Mouse (Mus musculus) kidney, embryonic 16.5 days (tissue): ENCODE results near the gene Smchd1. TPM values are rescaled to one million over a fixed set of nuclear protein-coding genes. Genes with fewer than 3 reads are reported as not detected.

Source experiments
- ATAC-seq: fragments of 200-750 bp; cut with Nextera tagmentation; 2 replicates; pipeline ENCODE4 v1.8.0; 2017; ENCODE audit warnings: moderate TSS enrichment; ENCODE audit not compliant: low FRiP score, low TSS enrichment
- H3K27ac ChIP-seq: fragments of 300-500 bp; sonication (generic); 2 replicates; pipeline ENCODE4 v1.5.1; 2014; ENCODE audit warnings: low read length
- H3K27me3 ChIP-seq: fragments of 300-500 bp; sonication (generic); 2 replicates; pipeline ENCODE4 v1.6.1; 2014; ENCODE audit warnings: low read length, control low read depth, mixed read lengths; ENCODE audit not compliant: insufficient read depth
- H3K36me3 ChIP-seq: fragments of 300-500 bp; sonication (generic); 2 replicates; pipeline ENCODE4 v1.6.1; 2014; ENCODE audit warnings: low read length, control low read depth, mixed read lengths; ENCODE audit not compliant: insufficient read depth
- H3K4me1 ChIP-seq: fragments of 300-500 bp; sonication (generic); 2 replicates; pipeline ENCODE4 v1.6.1; 2014; ENCODE audit warnings: low read length, control low read depth, mixed read lengths; ENCODE audit not compliant: insufficient read depth
- H3K4me2 ChIP-seq: fragments of 300-500 bp; sonication (generic); replicated peaks from 2 replicates; pipeline ENCODE4 v1.6.1; 2014; ENCODE audit warnings: low read depth, low read length
- H3K4me3 ChIP-seq: fragments of 300-500 bp; sonication (generic); 2 replicates; pipeline ENCODE4 v1.5.1; 2014; ENCODE audit warnings: mild to moderate bottlenecking, low read length
- H3K9ac ChIP-seq: fragments of 300-500 bp; sonication (generic); replicated peaks from 2 replicates; pipeline ENCODE4 v1.6.1; 2014; ENCODE audit warnings: low read length
- H3K9me3 ChIP-seq: fragments of 300-500 bp; sonication (generic); 2 replicates; pipeline ENCODE4 v1.6.1; 2016; ENCODE audit warnings: low read length, control low read depth
- WGBS: fragments of 180-500 bp; shearing (Covaris S2); extraction: QIAGEN DNeasy Blood & Tissue Kit; methylation state at CpG from one replicate; pipeline ENCODE4 v1.1.7; 2014; 5-methylcytosine and 5-hydroxymethylcytosine counted together
- polyA plus RNA-seq: library from polyadenylated mRNA; unstranded; fragments of >200 nt; fragmentation: Nextera tagmentation; extraction: Ambion mirVana; gene quantifications from 2 replicates; pipeline ENCODE4 v1.2.1, GENCODE M21; 2015

The Smchd1 gene
- polyA plus RNA-seq, 1 experiment from 2014 or later, result 54.7 TPM

DNA sequence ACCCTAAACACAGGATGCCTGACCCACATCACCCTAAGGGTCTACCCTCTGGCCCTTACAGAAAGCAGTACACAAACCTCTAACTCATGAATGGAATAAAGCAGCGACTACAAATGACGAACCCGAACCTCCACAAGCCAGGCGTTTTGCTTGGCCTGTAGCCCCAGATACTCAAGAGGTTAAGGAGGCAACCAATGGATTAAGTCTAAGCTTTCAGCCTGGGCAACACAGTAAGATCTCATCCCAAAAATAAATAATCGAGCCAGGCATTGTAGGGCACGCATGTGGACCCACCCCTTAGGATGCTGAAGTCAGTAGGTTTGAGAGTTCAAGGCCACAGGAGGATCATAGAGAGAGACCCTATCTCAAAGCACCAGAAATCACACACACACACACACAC is 169.1 kb downstream of the Smchd1 start:
- H3K9me3 ChIP-seq, result no peaks in the 10 kb centered on the region
- 81% methylated on average over 6 of the region's 6 CpGs for WGBS
- no peak overlapping the region for H3K9ac ChIP-seq
- no peaks in the 10 kb centered on the region for H3K36me3 ChIP-seq
- H3K4me3 ChIP-seq, result no peak overlapping the region
- peaks cover 17% of the 10 kb centered on the region for H3K27me3 ChIP-seq
- no peak for ATAC-seq
- H3K4me2 ChIP-seq, result no peak overlapping the region
- no peak overlapping the region for H3K27ac ChIP-seq
- H3K4me1 ChIP-seq, result peaks cover 8% of the 10 kb centered on the region; the same call in 1 of the 2 replicates

DNA sequence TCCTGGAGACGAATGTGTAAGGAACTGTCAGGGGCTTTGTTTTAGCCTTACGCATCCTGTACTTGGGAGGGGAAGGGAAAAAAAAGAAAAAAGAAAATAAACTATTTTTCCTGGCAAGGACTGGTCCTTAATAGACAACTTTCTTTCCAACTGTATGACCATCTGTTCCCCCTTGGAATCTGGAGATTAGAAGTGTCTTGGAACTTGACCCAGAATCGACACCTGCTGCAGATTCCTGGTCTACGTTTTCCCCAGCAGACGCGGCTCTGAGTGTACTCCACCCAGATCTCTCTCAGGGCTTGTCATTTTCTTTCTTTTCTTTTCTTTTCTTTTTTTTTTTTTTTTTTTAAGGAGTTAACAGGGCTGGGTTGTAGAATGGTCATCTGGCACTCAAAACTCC is 171.7 kb downstream of the Smchd1 start:
- 72% methylated on average over 6 of the region's 6 CpGs for WGBS
- Histone ChIP-seq H3K9ac (no peak overlapping the region), H3K4me3 (no peak overlapping the region), H3K4me1 (no peaks in the 10 kb centered on the region), H3K27me3 (peaks cover 2% of the 10 kb centered on the region; the same call in 1 of the 2 replicates), H3K4me2 (no peak overlapping the region), H3K36me3 (no peaks in the 10 kb centered on the region), H3K27ac (no peak overlapping the region), H3K9me3 (peaks cover 3% of the 10 kb centered on the region; the same call in 1 of the 2 replicates)
- no peak for ATAC-seq

DNA sequence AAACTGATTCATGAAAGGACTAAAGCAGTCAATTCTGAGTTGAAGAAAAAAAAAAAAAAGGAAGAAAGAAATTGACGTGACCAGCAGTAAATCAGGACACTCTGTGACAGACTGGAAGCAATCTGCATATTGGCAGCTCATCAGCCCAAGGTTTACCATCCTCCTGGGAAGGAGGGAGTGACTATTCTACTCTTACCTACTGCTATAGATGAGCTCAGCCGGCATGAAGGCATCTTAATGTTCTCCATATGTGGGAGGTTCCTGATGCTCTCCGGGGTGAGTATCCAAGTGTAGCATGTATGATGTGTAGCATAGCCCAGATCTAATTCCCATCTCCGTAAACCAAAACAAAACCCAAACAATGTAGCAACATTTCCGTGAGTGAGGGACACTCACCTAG is 173.7 kb downstream of the Smchd1 start:
- Histone ChIP-seq H3K36me3 (no peaks in the 10 kb centered on the region), H3K9ac (no peak overlapping the region), H3K4me1 (no peaks in the 10 kb centered on the region), H3K4me2 (no peak overlapping the region), H3K27me3 (no peaks in the 10 kb centered on the region), H3K4me3 (no peak overlapping the region), H3K9me3 (peaks cover 3% of the 10 kb centered on the region; the same call in 1 of the 2 replicates), H3K27ac (no peak overlapping the region)
- ATAC-seq, result no peak
- WGBS, result 58% methylated on average over 5 of the region's 5 CpGs

DNA sequence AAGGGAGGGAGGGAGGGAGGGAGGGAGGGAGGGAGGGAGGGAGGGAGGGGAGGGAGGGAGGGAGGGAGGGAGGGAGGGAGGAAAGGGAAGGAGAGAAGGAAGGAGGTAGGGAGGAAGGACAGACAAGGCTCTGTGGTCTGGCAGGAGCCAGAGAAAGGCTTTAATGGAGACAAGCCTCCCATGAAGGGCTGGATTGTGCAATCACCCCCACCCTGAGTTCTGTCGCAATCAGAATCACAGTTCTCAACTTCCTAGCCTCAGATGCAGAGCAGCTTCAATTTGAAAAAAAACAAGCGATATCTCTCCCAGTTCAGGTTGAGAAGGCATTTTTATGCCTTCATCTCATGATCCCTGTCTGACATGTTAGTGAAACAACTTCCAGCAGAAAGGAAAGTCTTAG is 174.8 kb downstream of the Smchd1 start:
- H3K36me3 ChIP-seq, result no peaks in the 10 kb centered on the region
- ATAC-seq, result no peak
- no peak overlapping the region for H3K27ac ChIP-seq
- H3K9me3 ChIP-seq, result peaks cover 3% of the 10 kb centered on the region; the same call in 1 of the 2 replicates
- H3K4me3 ChIP-seq, result no peak overlapping the region
- no peaks in the 10 kb centered on the region for H3K4me1 ChIP-seq
- WGBS, result 81% methylated on average over 2 of the region's 2 CpGs
- H3K4me2 ChIP-seq, result no peak overlapping the region
- no peak overlapping the region for H3K9ac ChIP-seq
- no peaks in the 10 kb centered on the region for H3K27me3 ChIP-seq

DNA sequence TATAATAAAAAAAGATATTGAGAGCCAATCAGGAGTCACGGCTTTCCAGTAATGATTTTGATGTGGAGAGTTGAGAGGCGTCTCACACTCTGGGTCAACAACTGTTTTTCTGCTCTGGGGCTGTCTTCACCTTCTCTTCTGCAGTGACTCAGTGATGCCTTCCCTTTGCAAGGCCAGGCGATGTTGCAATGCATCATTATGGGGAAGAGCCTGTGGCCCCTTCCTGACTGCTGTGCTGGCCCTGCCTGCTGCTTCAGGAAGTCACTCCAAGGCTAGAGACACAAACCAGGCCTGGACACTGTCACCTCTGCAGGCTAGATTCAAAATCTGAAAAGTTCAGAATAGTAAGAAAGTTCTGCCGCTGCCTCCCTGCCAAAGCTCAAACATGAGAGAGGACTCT is 175.3 kb downstream of the Smchd1 start:
- Histone ChIP-seq H3K27me3 (no peaks in the 10 kb centered on the region), H3K4me2 (no peak overlapping the region)
- no peak for ATAC-seq

DNA sequence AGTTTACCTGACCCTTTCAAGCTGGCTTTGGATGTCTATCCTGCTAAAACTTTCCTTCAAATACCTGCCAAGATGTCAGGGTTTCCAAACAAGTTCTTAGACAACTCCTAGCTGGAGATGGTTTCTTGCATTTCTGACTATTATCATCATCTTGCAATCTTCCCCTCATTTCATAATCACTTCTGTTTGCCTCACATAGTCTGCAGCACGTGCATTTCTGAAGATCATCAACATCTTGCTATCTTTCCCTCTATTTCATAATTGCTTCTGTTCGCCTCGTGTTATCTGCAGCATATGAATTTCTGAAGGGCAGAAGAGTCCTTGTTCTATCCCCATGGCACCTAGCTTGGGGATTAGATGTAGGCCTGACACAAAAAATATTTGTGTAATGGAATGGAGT is 180.6 kb downstream of the Smchd1 start:
- H3K4me1 ChIP-seq, result no peaks in the 10 kb centered on the region
- WGBS, result 85% methylated on average over 3 of the region's 3 CpGs
- H3K4me2 ChIP-seq, result no peak overlapping the region
- H3K27ac ChIP-seq, result no peak overlapping the region
- H3K9ac ChIP-seq, result no peak overlapping the region
- no peak for ATAC-seq
- peaks cover 3% of the 10 kb centered on the region; the same call in 1 of the 2 replicates for H3K9me3 ChIP-seq
- H3K27me3 ChIP-seq, result no peaks in the 10 kb centered on the region
- H3K36me3 ChIP-seq, result no peaks in the 10 kb centered on the region
- no peak overlapping the region for H3K4me3 ChIP-seq

More for the DNA sequence above, 175.3 kb downstream of the Smchd1 start:
- WGBS, result 91% methylated on average over 4 of the region's 4 CpGs
- Histone ChIP-seq H3K9ac (no peak overlapping the region), H3K4me3 (no peak overlapping the region), H3K9me3 (peaks cover 3% of the 10 kb centered on the region; the same call in 1 of the 2 replicates), H3K27ac (no peak overlapping the region), H3K36me3 (no peaks in the 10 kb centered on the region), H3K4me1 (no peaks in the 10 kb centered on the region)

Other genes with a start within 250 kb of the Smchd1 start
- 2.7 and 2.8 TPM in 2 replicates for gene Emilin2, start 163.4 kb downstream of the Smchd1 start, polyA plus RNA-seq
- gene Gm4707, start 15.4 kb downstream of the Smchd1 start, polyA plus RNA-seq, result 2.7 and 5.7 TPM in 2 replicates
- gene Ndc80, start 51.5 kb upstream of the Smchd1 start, polyA plus RNA-seq, result 50.7 and 51.2 TPM in 2 replicates
- 0.59 and 0.63 TPM in 2 replicates for gene Spdya, start 76.7 kb upstream of the Smchd1 start, polyA plus RNA-seq
- 89.5 and 92.1 TPM in 2 replicates for gene Wdr43, start 140.6 kb upstream of the Smchd1 start, polyA plus RNA-seq
- gene Togaram2, start 197.9 kb upstream of the Smchd1 start, polyA plus RNA-seq, result 0.08 and 0.25 TPM in 2 replicates